Mouse (Mus musculus) hindbrain, embryonic 10.5 days (tissue): ENCODE data around the gene Impdh1. TPM values are rescaled to one million over a fixed set of nuclear protein-coding genes. Genes with fewer than 3 reads are reported as not detected.
A peak's percentile ranks its signal among the peaks of the same experiment; 100 is the strongest.

Experiments
- DNase-seq: peaks from one replicate; pipeline ENCODE4 v3.0.0-alpha.2; 2017; ENCODE audit warnings: low spot score
- H3K27ac ChIP-seq: fragments of 300-500 bp; sonication (generic); 2 replicates; pipeline ENCODE4 v1.5.1; 2016; ENCODE audit warnings: mild to moderate bottlenecking, moderate library complexity
- H3K27me3 ChIP-seq: fragments of 300-500 bp; sonication (generic); 2 replicates; pipeline ENCODE4 v1.6.1; 2016; ENCODE audit warnings: mild to moderate bottlenecking; ENCODE audit not compliant: poor library complexity, insufficient read depth, severe bottlenecking
- H3K36me3 ChIP-seq: fragments of 300-500 bp; sonication (generic); 2 replicates; pipeline ENCODE4 v1.6.1; 2016; ENCODE audit warnings: mild to moderate bottlenecking, moderate library complexity
- H3K4me1 ChIP-seq: fragments of 300-500 bp; sonication (generic); replicated peaks from 2 replicates; pipeline ENCODE4 v1.6.1; 2016; ENCODE audit warnings: mild to moderate bottlenecking
- H3K4me3 ChIP-seq: fragments of 300-500 bp; sonication (generic); 2 replicates; pipeline ENCODE4 v1.5.1; 2016; ENCODE audit warnings: mild to moderate bottlenecking, moderate library complexity
- H3K9me3 ChIP-seq: fragments of 300-500 bp; sonication (generic); 2 replicates; pipeline ENCODE4 v1.6.1; 2016; ENCODE audit warnings: mild to moderate bottlenecking, moderate library complexity
- WGBS: fragments of 180-500 bp; shearing (Covaris S2); methylation state at CpG from one replicate; pipeline ENCODE4 v1.1.7; 2016; 5-methylcytosine and 5-hydroxymethylcytosine counted together
- polyA plus RNA-seq: library from polyadenylated mRNA; unstranded; fragments of >200 nt; fragmentation: Nextera tagmentation; extraction: Ambion mirVana; gene quantifications from 2 replicates; pipeline ENCODE4 v1.2.1, GENCODE M21; 2016

Gene Impdh1
- polyA plus RNA-seq, 1 experiment from 2014 or later: 48.4 TPM

GRCm38 (mm10) chr6:29195846-29196698, 20.1 kb downstream of the Impdh1 start:
- Histone ChIP-seq H3K4me3 (no peak overlapping the region), H3K27ac (peak overlapping the region; percentile 56; the same call in 1 of the 2 replicates), H3K9me3 (no peaks in the 10 kb centered on the region), H3K27me3 (peaks cover 67% of the 10 kb centered on the region), H3K4me1 (peaks cover 37% of the 10 kb centered on the region), H3K36me3 (peaks cover 6% of the 10 kb centered on the region; the same call in 1 of the 2 replicates)
- peak; percentile 19 for DNase-seq
- WGBS: 82% methylated on average over 5 of the region's 5 CpGs

- Histone ChIP-seq H3K27me3 (peaks cover 60% of the 10 kb centered on the region), H3K4me3 (no peak overlapping the region)
- 81% methylated on average over 5 of the region's 5 CpGs for WGBS
These were observed 21.0 kb downstream of the Impdh1 start for GRCm38 (mm10) chr6:29195146-29195545.

GRCm38 (mm10) chr6:29193961-29194750, 22.0 kb downstream of the Impdh1 start:
- H3K27ac ChIP-seq: no peak overlapping the region; the same call in 1 of the 2 replicates
- peaks cover 51% of the 10 kb centered on the region for H3K27me3 ChIP-seq
- WGBS: 71% methylated on average over 15 of the region's 15 CpGs
- no peak for DNase-seq
- no peak overlapping the region for H3K4me3 ChIP-seq
- no peaks in the 10 kb centered on the region for H3K36me3 ChIP-seq
- H3K4me1 ChIP-seq: peaks cover 28% of the 10 kb centered on the region
- no peaks in the 10 kb centered on the region for H3K9me3 ChIP-seq

More at GRCm38 (mm10) chr6:29195146-29195545, 21.0 kb downstream of the Impdh1 start:
- DNase-seq: peak; percentile 0
- H3K9me3 ChIP-seq: no peaks in the 10 kb centered on the region
- no peak overlapping the region for H3K27ac ChIP-seq
- peaks cover 34% of the 10 kb centered on the region for H3K4me1 ChIP-seq
- no peaks in the 10 kb centered on the region for H3K36me3 ChIP-seq

GRCm38 (mm10) chr6:29187936-29188335, 28.2 kb downstream of the Impdh1 start:
- DNase-seq: no peak
- WGBS: 70% methylated on average over 1 of the region's 1 CpGs
- no peaks in the 10 kb centered on the region for H3K36me3 ChIP-seq
- H3K4me3 ChIP-seq: no peak overlapping the region
- H3K27me3 ChIP-seq: peaks cover 10% of the 10 kb centered on the region; the same call in 1 of the 2 replicates
- no peaks in the 10 kb centered on the region for H3K9me3 ChIP-seq
- H3K27ac ChIP-seq: no peak overlapping the region
- H3K4me1 ChIP-seq: 0 out of 2 replicates have a peak, but pooled peaks cover 3% of the 10 kb centered on the region

GRCm38 (mm10) chr6:29179843-29180242, 36.3 kb downstream of the Impdh1 start:
- peaks cover 82% of the 10 kb centered on the region for H3K27me3 ChIP-seq
- peak; percentile 4 for DNase-seq

GRCm38 (mm10) chr6:29178888-29179658, 37.1 kb downstream of the Impdh1 start, which contains the start of gene Prrt4:
Gene Prrt4 (minus strand): TSS chr6:29179584.
- H3K27me3 ChIP-seq: peaks cover 90% of the 10 kb centered on the region
- H3K4me3 ChIP-seq: peak within 1 kb of the TSS; percentile 74
- H3K27ac ChIP-seq: peak within 1 kb of the TSS; percentile 89
- no peaks in the 10 kb centered on the region for H3K36me3 ChIP-seq
- peaks cover 29% of the 10 kb centered on the region for H3K4me1 ChIP-seq
- H3K9me3 ChIP-seq: no peaks in the 10 kb centered on the region
- WGBS: under 1% methylated on average over 79 of the region's 79 CpGs
- peak; percentile 69 for DNase-seq

More at GRCm38 (mm10) chr6:29179843-29180242, 36.3 kb downstream of the Impdh1 start:
- Histone ChIP-seq H3K9me3 (no peaks in the 10 kb centered on the region), H3K36me3 (no peaks in the 10 kb centered on the region), H3K4me3 (peak overlapping the region; percentile 74), H3K27ac (no peak overlapping the region), H3K4me1 (peaks cover 21% of the 10 kb centered on the region)
- 45% methylated on average over 8 of the region's 8 CpGs for WGBS

GRCm38 (mm10) chr6:29177901-29178879, 38.0 kb downstream of the Impdh1 start:
- Histone ChIP-seq H3K9me3 (no peaks in the 10 kb centered on the region), H3K4me3 (peak overlapping the region; percentile 74), H3K4me1 (peaks cover 34% of the 10 kb centered on the region), H3K27me3 (peaks cover 99% of the 10 kb centered on the region), H3K36me3 (no peaks in the 10 kb centered on the region), H3K27ac (peak overlapping the region; percentile 89)
- 8% methylated on average over 17 of the region's 17 CpGs for WGBS
- DNase-seq: peak; percentile 33

GRCm38 (mm10) chr6:29175113-29175512, 41.1 kb downstream of the Impdh1 start:
- H3K9me3 ChIP-seq: no peaks in the 10 kb centered on the region
- no peak overlapping the region for H3K4me3 ChIP-seq
- H3K4me1 ChIP-seq: peaks cover 49% of the 10 kb centered on the region
- H3K36me3 ChIP-seq: no peaks in the 10 kb centered on the region
- WGBS: 83% methylated on average over 3 of the region's 3 CpGs
- H3K27ac ChIP-seq: no peak overlapping the region
- DNase-seq: no peak
- peaks cover 100% of the 10 kb centered on the region for H3K27me3 ChIP-seq

- H3K36me3 ChIP-seq: no peaks in the 10 kb centered on the region
- peaks cover 52% of the 10 kb centered on the region for H3K4me1 ChIP-seq
- H3K4me3 ChIP-seq: no peak overlapping the region
- H3K27ac ChIP-seq: no peak overlapping the region
- no peak for DNase-seq
- 23% methylated on average over 7 of the region's 7 CpGs for WGBS
- H3K27me3 ChIP-seq: peaks cover 100% of the 10 kb centered on the region
- no peaks in the 10 kb centered on the region for H3K9me3 ChIP-seq
These were observed 41.8 kb downstream of the Impdh1 start for GRCm38 (mm10) chr6:29174368-29174767.

- peak overlapping the region; percentile 65 for H3K4me3 ChIP-seq
- peaks cover 33% of the 10 kb centered on the region for H3K4me1 ChIP-seq
- H3K27me3 ChIP-seq: peaks cover 97% of the 10 kb centered on the region
- H3K27ac ChIP-seq: peak overlapping the region; percentile 83
- 0% methylated on average over 40 of the region's 40 CpGs for WGBS
- no peaks in the 10 kb centered on the region for H3K9me3 ChIP-seq
- peak; percentile 91 for DNase-seq
- no peaks in the 10 kb centered on the region for H3K36me3 ChIP-seq
These were observed 45.2 kb downstream of the Impdh1 start for GRCm38 (mm10) chr6:29170952-29171388.
